Mouse (Mus musculus): ENCODE results near the gene Gnai1.
"Not testable (repeated sequence)": the region's sequence is repeated elsewhere in the genome, so short reads cannot be mapped to it uniquely, and the experiment has no call there.

Gene Gnai1

DNA sequence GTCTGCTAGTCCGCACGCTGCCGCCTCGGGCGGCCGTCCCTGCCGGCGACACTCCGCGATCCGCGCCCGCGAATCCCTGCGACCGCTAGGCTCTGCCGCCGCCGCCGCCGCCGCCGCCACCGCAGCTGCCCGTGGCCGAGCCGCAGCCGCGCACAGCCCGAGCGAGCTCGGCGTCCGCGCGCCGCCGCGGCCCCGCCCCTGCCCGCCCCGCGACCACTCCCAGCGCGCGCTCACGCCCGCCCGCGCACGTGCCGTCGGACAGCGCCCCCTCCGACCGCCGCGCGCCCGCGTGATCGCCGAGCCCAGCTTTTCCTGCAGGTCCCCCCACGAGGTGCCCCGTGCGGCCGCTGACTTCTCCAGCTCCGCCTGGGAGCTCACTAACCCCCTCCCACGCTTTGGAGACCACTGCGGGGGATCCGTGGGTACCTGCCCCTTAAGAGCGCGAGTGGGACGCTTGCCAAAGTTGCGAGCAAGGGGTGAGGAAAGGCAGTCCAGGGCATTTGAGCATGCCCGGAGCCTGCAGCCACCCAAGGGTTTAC lies at the start of gene Gnai1:
Gene Gnai1, minus strand, starts transcription at position 75 of the 539 bp plus-strand sequence.
- no peak for DNase-seq (ENCODE audit: low read depth, low spot score)

DNA sequence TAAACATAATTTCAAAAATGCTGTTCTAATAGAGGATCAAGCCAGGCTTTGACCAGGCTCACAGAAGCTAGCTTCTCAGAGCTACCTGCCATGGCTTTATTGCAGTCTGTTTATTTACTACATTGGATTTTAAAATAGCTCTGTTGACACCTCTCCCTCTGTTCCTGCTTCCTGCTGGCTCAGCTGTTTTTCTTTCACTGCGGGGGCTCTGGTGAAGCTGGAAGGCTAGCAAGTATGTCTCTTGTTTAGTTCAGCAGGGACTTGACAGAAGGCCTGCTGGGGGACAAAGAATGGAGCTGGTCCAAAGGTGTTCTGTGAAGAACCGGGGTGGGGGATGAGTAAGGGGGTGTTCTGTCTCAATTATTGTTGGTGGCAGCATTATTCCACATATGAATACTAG lies 7.7 kb upstream of the Gnai1 start:
- DNase-seq (ENCODE audit: low read depth, low spot score), result no peak

DNA sequence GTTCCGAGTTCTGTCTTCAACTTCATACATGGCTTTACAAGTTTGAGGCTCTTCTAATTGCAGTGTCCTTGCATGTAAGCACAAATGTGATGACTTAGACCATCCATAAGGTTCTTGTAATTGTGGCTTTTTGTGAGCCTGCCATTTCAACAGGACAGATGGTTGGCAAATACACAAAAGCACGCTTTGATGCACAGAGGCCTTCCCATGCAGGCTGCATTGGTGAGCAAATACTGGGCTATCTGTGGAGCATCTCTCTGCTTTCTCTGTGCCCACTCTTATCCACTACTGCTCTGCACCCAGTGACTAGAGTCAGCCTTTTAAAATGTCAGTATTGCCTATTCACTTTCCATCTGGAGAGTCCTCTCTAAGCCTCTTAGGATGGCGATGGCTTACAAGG lies 5.3 kb upstream of the Gnai1 start:
- DNase-seq (ENCODE audit: low read depth, low spot score), result no peak

DNA sequence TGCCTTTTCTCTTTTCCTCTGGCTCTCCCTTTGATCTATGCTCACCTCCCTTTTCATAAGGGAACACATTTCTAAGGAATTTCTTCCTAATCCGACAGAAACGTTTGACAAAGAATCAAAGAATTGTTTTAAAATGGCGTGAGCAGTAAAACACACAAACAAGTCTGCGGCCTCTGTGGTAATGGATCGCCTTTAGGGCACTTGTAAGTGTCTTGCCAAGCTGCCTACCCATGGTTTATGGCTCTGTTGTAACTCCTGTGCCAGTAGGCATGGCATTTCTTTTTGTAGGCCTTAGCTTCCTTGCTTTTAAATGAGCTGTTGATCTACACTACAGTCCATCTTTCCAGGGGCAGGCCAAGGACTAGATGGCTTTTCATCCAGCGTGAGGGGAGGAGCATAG lies 801 bp upstream of the Gnai1 start:
- no peak for DNase-seq (ENCODE audit: low read depth, low spot score)

DNA sequence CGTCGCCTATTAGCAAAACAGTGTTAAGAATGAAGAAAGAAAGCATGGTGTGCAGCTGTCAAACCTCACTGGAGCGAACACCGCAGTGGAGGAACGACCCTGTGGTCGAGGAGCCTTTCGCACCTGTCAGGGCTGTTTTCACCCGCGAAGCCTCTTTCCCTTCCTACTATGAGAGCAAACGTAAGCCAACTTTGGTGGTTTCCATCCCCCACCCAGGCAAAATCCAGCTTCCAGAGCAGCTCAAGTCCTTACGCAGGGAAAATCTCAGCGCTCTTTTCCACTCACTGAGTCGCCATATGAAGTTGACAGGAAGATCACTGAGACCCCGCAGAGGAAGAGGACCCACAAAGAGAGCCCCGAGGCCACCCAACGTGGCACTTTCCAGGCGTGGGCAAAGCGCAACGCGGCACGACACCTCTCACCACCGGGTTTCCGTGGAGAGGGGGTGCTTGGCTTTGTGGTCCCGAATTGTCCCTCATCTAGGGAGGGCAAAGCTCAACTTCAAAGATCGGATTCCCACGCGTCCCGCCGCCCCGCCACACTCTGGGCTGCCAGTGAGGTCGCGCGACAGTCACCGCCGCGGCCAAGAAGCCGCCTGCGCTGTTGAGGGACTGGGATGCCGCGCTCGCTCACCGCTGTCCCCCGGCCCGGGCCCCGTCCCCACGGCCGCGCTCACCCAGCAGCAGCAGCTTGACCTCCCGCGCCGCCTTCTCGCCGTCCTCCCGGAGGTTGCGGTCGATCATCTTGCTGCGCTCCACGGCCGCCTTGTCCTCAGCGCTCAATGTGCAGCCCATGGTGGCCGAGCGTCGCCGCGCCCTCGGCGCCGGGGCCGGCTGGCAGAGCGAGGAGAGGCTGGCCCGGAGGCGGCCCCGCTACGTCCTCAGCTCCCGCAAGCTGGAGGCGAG lies 527 bp downstream of the Gnai1 start:
- no peak for DNase-seq (ENCODE audit: low read depth, low spot score)

DNA sequence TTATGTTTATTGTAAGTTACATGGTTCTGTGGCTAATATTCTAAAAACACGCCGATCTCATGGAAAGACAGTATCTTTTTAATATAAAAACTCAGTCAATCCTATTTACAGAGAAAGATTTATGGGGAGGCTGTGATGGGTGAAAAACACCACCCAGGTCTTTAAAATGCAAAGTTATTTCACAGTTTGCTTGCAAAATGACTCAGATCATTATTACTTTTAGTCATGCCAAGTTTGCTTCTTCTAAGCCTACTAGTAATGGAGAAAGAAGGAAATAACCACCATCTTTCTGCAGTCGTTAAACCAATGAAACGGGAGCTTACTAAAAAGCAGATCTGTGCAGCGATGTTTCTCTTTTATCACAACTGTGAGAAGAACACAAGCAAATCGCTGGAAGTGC lies 1.4 kb downstream of the Gnai1 start:
- no peak for DNase-seq (ENCODE audit: low read depth, low spot score)

DNA sequence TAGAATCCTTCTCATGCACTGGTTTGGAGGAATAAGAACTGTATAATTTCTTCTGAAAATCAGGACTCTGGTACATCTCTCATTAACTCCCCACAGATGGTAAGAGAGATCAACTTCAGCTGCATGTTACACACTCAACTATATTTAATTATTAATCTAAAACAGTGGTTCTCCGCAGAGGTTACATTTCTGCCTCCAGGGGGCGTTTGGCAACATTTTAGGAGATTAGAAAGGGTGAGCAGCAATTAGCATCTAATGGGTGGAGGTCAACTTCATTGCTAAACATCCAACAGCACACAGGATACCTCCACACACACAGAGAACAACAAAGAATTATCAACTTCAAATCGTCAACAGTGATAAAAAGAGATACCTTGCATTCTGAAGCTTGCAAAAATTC lies 2.0 kb downstream of the Gnai1 start:
- DNase-seq (ENCODE audit: low read depth, low spot score), result no peak

DNA sequence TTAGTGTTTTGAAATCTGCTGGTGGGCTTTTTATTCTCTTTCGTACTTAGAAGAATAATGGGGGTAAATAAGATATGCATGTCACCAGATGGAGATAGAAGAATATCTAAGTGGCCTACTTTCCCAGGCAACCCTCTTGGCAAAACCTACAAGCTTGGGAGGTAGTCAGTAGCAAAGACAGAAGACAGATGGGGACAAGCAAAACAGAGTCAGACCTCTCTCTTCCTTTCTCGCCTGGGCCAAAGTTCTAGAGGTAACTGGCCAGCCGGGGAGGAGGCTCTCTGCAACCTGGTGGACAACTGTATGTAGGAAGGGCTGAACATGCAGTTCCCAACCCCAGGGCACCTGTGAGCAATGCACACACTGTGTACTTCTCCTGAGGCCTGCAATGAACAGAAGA lies 12.9 kb downstream of the Gnai1 start:
- no peak for DNase-seq (ENCODE audit: low read depth, low spot score)

DNA sequence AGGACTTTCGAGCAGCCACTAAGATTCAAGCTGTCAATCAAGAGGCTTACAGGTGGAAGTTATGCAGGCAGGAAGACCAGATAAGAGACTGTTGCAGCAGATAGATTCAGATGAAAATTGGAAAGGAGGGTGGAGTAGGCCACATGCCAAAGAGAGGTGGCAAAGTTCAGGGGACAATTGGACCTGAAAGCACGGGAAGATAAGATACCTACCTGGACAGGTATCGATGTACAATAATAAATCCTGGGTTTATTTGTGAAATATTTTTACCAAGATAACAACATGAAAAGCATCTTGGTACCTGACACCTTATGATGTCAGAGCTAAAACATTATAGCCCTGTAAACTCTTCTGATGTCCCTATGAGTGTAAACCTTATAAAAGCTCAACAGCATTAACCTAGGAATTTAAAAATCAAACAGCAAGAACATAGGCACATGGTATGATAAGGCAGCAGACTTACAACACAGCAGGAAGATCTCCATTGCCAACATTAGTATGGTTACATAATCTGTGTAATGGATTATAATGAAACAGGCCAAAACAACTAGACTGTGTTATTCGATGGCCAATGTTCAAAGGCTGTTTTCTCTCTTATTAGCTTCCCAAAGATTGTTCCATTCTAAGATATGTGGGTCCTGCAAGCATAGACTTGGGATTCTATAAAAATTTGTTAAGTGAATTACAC lies 16.6 kb downstream of the Gnai1 start:
- DNase-seq (ENCODE audit: low read depth, low spot score), result no peak

DNA sequence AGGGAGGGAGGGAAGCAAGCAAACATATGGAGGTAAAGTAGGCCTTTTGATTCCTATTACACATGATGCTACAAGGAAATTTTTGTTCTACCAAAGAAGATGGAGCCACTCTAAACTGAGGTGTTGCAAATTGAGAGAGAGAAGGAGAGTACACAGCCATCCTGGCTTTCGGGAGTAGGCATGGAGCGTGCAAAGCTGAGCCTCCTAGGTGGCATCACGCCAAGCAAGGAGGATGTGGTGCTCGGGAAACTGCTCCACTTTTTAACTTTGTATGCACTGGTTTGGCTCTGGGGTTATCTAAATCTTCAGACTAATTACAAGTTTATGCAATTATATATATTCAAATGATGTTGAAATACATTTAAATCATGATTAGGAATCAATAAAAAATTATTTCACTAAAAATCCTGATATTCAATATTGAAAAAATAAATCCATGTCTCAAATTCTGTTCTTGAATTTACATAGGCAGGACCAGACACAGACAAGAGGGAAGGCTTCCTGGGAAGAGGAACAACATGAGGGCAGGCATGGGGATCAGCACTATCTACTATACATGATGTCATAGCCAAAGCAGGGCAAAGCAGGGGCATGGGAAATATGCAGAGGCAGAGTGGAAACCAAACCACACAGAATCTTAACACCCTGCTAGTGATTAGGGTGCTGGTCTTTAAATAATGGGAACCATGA lies 17.2 kb downstream of the Gnai1 start:
- no peak for DNase-seq (ENCODE audit: low read depth, low spot score)

DNA sequence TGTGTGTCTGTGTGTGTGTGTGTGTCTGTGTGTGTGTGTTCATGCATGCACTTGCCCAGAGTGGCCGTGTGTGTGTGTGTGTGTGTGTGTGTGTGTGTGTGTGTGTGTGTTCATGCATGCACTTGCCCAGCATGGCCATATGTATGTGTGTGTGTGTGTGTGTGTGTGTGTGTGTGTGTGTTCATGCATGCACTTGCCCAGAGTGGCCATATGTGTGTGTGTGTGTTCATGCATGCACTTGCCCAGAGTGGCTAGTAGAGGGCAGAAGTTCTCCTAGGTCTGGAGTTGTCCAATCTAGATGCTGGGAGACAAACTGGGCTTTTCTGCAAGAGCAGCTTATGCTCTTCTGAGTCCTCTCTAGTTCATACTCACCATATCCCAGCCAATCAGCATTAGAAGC lies 18.3 kb downstream of the Gnai1 start:
- DNase-seq (ENCODE audit: low read depth, low spot score), result not testable (repeated sequence)

DNA sequence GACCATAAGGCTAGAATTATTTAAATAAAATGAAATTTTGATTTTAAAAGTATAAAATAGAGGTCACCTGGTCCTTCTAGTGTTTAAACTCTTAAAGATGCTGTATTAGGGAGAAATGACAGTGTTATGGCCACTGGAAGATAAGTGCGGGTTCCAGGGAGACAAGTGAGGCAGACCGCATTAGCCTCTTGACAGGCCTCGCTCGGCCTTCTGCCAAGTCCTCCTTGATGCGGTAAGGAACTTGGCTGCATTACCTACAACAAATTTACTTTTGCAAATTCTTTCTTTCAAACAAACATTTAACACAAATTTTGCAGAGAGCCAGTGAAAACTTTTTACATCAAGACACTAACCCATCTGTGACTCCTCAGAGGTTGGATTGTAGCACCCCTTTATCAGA lies 27.9 kb downstream of the Gnai1 start:
- DNase-seq (ENCODE audit: low read depth, low spot score), result no peak

DNA sequence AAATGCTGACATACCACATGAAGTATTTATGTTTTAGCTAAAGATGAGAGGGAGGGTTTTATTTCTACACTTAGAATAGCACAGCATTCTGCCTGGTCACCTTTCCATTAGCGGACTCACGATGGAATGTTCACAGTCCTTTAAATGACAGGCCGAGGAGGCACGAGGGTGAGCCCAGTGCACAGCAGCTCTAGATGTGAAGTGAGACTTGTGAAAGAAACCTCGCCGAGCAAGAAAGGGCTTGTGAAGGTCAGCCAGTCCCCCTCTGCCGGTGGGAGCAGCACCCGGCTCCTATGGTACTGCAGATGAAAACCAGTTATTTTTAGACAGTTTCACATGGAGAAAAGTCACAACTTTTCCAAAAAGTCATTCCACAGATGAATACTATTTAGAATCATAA lies 29.4 kb downstream of the Gnai1 start:
- DNase-seq (ENCODE audit: low read depth, low spot score), result no peak

DNA sequence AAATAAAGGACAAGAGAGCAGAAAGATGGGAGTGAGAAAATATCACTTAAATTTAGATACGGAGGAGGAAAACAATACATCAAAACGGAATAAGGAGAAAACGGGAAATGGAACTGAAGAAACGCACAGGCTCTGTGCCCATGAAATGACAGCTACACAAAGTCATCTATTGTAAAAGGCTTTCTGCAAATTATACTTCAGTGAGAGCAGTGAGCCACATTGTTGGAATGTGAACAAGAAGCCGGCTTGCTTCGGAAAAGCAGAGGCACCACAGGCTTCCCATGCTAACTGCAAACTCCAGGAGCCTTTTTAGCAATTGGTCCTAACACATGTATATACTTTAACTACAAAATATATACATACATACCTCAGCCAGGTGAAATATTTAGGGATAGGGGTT lies 34.0 kb downstream of the Gnai1 start:
- DNase-seq (ENCODE audit: low read depth, low spot score), result no peak

DNA sequence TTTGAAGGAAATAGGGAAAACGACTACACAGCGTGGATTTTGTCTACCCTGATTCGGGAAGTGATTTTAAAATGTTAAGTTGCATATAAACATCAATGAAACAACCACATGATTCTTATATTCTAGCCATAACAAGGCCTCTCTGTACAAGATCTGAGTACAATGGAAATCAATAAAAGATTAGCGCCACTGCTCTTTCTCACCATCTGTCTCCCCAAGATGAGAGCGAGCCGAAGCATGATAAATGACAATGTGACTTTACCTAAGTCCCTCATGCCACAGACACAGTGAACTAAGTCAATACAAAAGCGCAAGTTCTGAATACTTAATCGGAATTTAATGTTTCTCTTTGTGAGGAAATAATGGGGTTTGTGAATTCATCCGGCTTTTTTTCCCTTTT lies 36.6 kb downstream of the Gnai1 start:
- no peak for DNase-seq (ENCODE audit: low read depth, low spot score)

DNA sequence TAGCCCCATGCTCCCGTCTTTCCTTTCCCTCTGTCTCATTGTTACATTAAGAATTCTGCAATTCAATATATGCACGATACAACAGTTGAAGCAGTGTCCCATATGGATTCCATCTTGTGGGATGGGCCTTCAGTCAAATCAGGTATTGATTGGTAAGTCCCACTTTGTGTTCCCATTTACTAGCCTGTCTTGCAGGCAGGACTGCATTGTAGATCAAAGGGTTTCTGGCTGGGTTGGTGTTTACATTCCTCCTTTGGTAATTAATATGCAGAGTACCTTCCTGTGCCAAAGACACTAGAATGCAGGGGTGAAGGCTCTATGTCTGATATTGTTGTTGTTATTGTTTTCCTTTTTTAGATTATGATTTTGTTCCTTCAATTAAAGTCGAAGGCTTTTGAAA lies 38.5 kb downstream of the Gnai1 start:
- DNase-seq (ENCODE audit: low read depth, low spot score), result no peak

DNA sequence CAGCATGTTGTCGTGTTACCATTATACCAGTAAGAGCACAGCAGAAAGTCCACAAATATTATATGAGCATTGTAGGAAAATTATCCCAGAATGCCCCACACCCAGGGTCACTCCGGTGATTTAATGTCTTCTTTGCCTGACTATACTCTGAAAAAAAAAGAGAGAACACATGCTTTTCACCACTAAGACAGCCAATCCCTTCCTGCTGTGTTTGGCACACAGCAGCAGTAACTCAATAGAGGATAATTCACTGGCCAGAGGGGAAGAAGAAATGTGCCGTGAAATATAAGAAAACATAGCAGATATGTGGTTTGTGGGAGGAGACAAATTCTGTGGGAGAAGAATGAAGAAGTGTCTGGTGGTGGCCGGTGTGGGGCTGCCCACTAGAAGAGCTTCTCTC lies 41.3 kb downstream of the Gnai1 start:
- no peak for DNase-seq (ENCODE audit: low read depth, low spot score)

DNA sequence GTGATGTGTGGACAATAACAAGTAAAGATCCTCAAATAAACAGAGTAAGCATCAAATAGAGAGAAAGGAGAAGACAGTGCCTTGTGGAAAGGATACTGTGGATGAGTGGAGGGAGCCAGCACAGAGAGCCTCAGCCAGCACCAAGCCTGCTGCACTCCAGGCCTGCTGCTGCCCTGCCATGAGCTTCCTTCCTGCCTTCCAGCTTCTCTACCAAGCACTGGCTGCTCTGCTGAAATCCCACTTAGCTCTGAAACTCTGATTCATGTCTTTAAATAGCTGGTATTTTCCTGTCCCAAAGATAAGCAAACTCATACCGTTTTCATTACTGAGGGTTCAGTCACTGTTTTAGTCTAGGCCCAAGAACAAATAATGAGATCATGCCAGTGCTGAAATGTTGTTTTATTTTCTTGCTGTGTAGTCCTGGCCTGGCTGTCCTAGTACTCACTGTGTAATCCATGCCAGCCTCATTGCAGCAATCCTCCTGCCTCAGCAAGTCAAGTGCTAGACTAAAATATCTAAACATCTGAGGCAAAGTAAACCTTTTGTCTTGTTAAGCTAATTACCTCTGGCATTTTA lies 52.8 kb downstream of the Gnai1 start:
- DNase-seq (ENCODE audit: low read depth, low spot score), result no peak

DNA sequence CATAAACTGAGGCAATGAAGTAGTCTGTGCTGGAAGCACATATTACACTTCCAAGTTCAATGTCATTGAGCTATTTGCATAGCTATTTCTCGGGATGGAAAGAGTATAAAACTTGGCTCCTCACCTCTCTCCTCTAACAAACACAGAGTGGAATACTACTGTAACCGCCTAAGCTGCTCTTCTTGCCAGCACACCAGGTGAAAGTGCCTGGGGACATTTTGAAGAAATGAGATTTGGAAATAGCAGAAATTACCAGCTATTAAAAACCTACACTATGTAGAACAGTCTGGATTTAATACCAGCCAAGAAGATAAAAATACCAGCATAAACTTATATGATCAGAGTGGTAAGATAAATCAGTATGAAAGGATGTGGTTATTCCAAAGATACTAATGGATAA lies 63.6 kb downstream of the Gnai1 start:
- DNase-seq (ENCODE audit: low read depth, low spot score), result no peak

DNA sequence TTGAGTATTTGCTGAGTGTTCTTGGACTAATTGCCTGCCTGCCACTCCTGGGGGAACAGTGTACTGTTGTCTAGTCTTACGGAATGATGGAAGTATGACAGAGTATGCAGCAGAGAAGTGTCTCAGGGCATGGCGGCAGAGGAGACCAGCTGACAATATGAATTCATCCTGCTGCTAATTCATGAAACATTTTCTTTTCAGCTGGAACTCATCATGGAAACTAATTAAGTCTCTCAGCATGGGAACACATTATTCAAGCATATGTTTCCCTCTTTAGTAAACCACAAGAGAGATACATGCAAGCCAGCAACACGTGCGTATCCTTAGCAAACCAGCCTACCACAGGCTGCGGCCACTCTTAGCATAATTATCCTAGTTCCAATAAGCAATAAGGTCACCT lies 67.4 kb downstream of the Gnai1 start:
- no peak for DNase-seq (ENCODE audit: low read depth, low spot score)

DNA sequence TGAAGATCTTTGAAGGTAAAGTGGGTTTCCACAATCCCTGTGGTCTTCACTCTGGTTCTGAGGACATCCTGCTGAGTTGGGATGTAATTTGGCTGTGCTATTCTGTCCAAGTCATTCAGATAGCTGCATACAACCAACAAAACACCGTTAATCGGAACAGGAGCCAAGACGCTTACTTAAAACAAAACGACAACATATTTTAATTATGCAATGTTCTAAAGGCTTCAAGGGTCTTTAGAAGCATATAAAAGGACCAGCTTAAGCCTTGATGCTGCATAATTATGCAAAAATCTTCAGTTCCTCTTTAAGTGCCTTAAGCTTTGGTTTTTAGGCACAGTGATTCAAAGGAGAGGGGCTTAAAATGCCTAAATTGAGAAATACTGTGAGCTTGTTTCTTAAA lies 70.6 kb downstream of the Gnai1 start:
- no peak for DNase-seq (ENCODE audit: low read depth, low spot score)

DNA sequence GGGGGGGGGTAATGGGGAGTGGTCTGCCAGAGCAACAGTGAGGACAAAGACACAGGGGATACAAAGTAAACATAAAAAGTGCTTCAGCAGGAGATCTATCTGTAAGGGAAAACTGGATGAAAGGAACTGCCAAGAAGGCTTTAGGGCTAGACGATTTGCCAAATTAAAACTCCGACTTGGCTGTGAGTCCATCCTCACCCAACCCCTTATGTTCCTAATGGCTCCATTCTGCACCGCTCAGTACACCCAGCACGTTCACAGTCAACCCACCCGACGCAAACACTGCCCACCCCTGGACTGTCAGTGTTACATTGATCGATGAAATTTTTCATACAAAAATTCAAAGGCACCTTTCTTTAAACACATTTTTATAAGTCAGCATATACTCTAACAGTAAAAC lies 71.5 kb downstream of the Gnai1 start:
- DNase-seq (ENCODE audit: low read depth, low spot score), result no peak
